Comparison of ENCODE assay signal across 8 mouse cellular contexts in genomic region chr17:85800357-85801078, GRCm38 (mm10).
A peak's percentile ranks its signal among the peaks of the same experiment; 100 is the strongest.
DNase-seq lines count a peak whose midpoint lies in the region; ATAC-seq lines count a peak whose summit lies in the region.

No protein-coding gene starts in this region.

- H3K9me3 ChIP-seq in heart, embryonic 13.5 days: no peaks in the 10 kb centered on the region
- H3K9me3 ChIP-seq in hindbrain, embryonic 10.5 days: no peaks in the 10 kb centered on the region

- H3K36me3 ChIP-seq in heart, embryonic 13.5 days: no peaks in the 10 kb centered on the region
- H3K36me3 ChIP-seq in hindbrain, embryonic 10.5 days: no peaks in the 10 kb centered on the region

- H3K27me3 ChIP-seq in heart, embryonic 13.5 days (replicated peaks): peaks cover 91% of the 10 kb centered on the region
- peaks cover 100% of the 10 kb centered on the region for H3K27me3 ChIP-seq in hindbrain, embryonic 10.5 days (ENCODE audit: insufficient read depth, poor library complexity, severe bottlenecking)

- peak overlapping the region; percentile 92 for H3K4me2 ChIP-seq in heart, embryonic 13.5 days

- H3K4me3 ChIP-seq in heart, embryonic 13.5 days: peak overlapping the region; percentile 57
- H3K4me3 ChIP-seq in hindbrain, embryonic 10.5 days: peak overlapping the region; percentile 64

- peaks cover 31% of the 10 kb centered on the region for H3K4me1 ChIP-seq in heart, embryonic 13.5 days
- peaks cover 29% of the 10 kb centered on the region for H3K4me1 ChIP-seq in hindbrain, embryonic 10.5 days (replicated peaks)

- ATAC-seq in heart, embryonic 13.5 days (ENCODE audit: extremely low read depth, insufficient number of reproducible peaks, low FRiP score, low TSS enrichment): no peak
- ATAC-seq in megakaryocyte-erythroid progenitor cell, adult 5-6 weeks (replicated peaks; ENCODE audit: low FRiP score, low TSS enrichment, poor library complexity, severe bottlenecking): 0 out of 2 replicates have a peak, but pooled peaks have one; percentile 11

- H3K27ac ChIP-seq in heart, embryonic 13.5 days (replicated peaks): no peak overlapping the region
- H3K27ac ChIP-seq in hindbrain, embryonic 10.5 days: peak overlapping the region; percentile 82

- H3K9ac ChIP-seq in heart, embryonic 13.5 days: peak overlapping the region; percentile 74

- 3% methylated on average over 44 of the region's 44 CpGs for WGBS in heart, embryonic 13.5 days
- under 1% methylated on average over 44 of the region's 44 CpGs for WGBS in hindbrain, embryonic 10.5 days

- intact Hi-C loops in heart, postnatal 25 days (cut with DNase I): no loop called here

- no peak for DNase-seq in heart, postnatal 25 days (ENCODE audit: low spot score)
- DNase-seq in embryo, embryonic 10 days (ENCODE audit: low spot score): peak; percentile 61
- DNase-seq in hindbrain, embryonic 10.5 days (ENCODE audit: low spot score): peak; percentile 71
- DNase-seq in thymus, postnatal 25 days: no peak
- no peak for DNase-seq in frontal cortex, postnatal 10 days (ENCODE audit: low spot score in 2 of 2)
- DNase-seq in urinary bladder, postnatal 14 days (ENCODE audit: low spot score): no peak

Comparison
In these comparisons a context has a peak if more than half of its experiments do, and no peak if none do; other contexts are left out.
1. DNase-seq: peak in embryo, embryonic 10 days (single experiment) and hindbrain, embryonic 10.5 days (single experiment); none in heart, postnatal 25 days (single experiment), thymus, postnatal 25 days (single experiment), frontal cortex, postnatal 10 days (0 of 2) and urinary bladder, postnatal 14 days (single experiment).